Mouse (Mus musculus): Measurements from ENCODE around the gene Tnnc2.
"Not testable (repeated sequence)": the region's sequence is repeated elsewhere in the genome, so short reads cannot be mapped to it uniquely, and the experiment has no call there.

The Tnnc2 gene

DNA sequence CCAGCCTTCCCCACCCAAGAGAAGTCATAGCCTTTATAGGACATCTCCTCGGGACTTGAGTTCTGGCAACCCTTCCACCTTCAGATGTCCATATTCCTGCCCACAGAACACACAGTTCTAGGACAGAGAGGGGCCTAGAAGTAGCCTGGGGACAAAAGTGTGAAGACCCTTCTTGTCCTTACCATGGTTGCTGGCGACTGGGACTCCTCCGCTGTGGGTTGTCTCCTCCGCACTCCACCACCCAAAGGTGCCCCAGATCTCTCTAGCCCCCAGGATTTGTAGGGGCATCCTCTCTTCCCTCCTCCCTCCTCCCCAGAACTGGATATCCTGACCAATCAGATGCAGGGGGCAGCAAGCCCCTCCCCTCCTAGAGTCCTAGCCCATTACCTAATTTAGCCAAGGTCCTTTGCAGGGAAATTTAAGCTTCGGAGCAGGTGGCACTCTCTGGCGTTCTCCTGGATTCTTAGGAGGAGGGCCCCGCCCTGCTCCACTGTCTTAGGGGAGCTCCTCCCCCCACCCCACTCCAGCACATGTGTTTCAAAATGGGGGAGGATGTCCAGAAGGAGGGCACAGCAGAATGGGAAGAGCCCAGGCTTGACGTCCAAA, at the start of gene Tnnc2:
Gene Tnnc2, minus strand, starts transcription at position 487 of the 606 bp plus-strand sequence.
- DNase-seq (ENCODE audit: low spot score): no peak

DNA sequence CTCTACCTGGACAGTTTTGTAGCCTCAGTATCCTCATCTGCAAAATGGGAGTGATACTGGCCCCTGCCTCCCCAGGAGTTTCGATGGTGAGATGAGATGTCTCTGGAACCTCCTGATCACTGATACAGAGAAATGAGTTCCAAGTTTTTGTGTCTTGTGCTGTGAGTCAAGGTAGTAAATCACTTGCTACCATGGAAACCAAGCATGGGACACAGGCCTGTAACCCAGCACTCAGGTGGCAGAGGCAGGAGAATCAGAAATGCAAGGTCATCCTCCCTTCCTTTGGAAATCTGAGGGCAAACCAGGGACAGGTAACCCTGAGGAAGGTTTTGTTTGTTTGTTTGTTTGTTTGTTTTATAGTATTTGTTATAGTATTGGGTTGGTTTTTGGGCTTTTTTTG, 49.3 kb upstream of the Tnnc2 start:
- no peak for DNase-seq (ENCODE audit: low spot score)

DNA sequence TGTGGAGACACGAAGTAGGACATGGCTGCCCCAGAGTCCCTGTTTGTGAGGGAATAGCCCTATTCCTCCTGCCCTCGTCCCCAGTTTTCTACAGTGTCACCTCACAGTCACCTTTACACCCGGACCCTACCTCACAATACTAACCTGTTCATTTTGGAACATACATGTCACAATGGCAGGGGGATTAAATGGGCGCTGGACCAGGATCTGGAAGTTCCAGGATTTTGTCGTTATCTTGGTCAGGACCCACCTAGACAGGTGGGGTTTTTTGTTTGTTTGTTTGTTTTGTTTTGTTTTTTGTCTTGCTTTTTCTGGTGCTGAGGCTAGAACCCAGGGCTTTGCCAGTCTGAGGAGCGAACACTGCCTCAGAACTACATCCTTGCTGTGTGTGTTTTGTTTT, 48.7 kb upstream of the Tnnc2 start, which contains the start of gene Spata25:
Gene Spata25, minus strand, starts transcription at position 101 of the 400 bp plus-strand sequence.
- DNase-seq (ENCODE audit: low spot score): no peak

- no peak for DNase-seq (ENCODE audit: low spot score)
Observed at GRCm38 (mm10) chr2:164827146-164827850, 47.5 kb upstream of the Tnnc2 start.

GRCm38 (mm10) chr2:164825521-164825920, 45.8 kb upstream of the Tnnc2 start:
- DNase-seq (ENCODE audit: low spot score): no peak

GRCm38 (mm10) chr2:164823969-164824368, 44.2 kb upstream of the Tnnc2 start:
- DNase-seq (ENCODE audit: low spot score): no peak

DNA sequence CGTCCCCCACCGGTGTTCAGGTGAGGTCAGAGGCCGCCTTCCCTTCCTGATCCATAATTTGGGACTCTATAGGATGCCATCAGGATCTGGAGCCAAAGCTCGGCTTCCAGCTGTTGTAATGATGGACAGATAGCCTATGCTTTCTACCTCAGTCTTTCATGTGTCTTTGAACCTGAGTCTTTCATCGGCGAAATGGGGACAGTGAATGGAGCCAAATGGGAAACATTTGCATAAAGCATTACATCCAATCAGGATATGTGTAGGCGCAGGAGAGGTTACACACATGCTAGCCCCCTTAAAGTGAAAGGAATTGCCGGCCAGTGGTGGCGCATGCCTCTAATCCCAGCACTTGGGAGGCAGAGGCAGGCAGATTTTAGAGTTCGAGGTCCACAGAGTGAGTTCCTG, 43.4 kb upstream of the Tnnc2 start:
- DNase-seq (ENCODE audit: low spot score): no peak

DNA sequence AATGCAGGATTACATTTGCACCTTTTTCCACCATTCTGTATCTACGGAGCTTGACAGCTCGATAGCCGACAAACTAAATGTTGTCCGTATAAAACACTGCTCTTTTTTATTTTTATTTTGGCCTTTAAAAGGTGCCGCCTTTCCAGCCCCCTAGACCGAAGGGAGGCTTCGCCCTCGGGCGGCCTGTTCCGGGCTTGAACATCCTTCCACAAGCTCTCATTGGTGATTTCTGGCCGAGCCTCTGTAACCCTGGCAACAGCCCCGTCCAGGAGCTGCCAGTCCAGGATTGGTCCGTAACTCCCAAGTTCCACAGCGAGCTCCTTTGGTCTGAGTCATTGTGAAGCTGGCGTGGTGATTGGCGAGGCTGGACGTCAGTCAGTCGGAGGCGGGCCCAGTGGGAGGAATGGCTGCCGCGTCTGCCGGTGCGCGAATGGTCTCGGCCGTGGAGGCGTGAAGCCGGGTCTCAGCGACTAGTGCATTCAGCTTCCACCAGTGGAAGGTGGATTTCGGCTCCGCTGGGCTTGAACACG, 42.9 kb upstream of the Tnnc2 start, which contains the start of gene Zswim1:
Gene Zswim1, plus strand, starts transcription at position 51 of the 530 bp plus-strand sequence.
- DNase-seq (ENCODE audit: low spot score): peak; percentile 100

DNA sequence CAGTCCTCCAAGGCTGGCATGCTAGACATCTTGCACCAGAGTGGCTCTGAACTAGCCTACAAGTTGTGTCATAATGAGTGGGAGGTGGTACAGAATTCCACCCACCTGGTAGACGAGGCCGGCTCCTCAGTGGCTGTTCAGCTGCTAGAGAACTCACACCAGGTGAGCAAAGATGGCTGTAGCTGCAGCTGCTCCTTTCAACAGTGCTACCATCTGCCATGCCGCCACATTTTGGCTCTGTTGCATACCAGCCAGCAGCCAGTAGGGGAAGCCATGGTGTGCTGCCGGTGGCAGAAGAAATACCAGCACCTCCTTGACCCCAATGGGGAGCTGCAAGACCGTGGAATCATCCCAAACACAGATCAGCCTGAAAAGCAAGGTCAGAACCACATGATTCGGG, 41.3 kb upstream of the Tnnc2 start:
- DNase-seq (ENCODE audit: low spot score): no peak

GRCm38 (mm10) chr2:164817703-164818102, 37.9 kb upstream of the Tnnc2 start:
- DNase-seq (ENCODE audit: low spot score): no peak

DNA sequence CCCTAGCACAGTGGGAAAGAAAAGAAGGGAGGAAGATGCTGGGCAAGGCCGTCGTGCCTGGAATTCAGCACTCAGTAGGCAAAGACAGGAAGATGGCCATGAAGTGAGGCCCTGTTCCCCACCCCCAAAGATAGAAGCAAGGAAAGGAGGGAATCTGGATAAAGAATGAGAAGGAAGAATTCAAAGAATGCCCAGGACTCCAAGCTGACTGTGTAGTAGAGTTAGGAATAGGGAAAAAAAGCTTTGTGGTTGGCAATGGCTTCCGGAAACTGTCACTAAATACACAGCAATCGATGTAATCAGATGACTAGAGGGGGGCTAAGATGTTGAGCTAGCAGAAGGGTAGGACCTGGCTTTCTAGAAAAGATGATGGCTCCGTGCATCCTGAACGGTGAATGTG, 37.4 kb upstream of the Tnnc2 start:
- no peak for DNase-seq (ENCODE audit: low spot score)

DNA sequence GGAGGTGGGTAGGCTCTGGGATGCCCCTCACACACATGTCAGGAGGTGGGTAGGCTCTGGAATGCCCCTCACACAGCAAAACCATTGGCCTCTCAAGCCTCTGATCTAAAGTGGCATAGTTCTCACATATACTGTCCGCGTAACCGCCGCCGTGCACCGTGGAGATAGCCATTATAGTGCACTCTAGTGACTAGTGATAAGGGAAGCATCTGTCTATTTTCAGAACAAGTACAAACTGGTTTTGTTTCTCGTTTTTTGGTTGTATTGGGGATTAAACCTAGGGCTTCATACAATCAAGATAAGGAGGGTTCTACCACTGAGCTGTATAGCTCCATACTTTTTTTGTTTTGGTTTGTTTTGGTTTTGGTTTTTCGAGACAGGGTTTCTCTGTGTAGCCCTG, 36.1 kb upstream of the Tnnc2 start:
- DNase-seq (ENCODE audit: low spot score): no peak

DNA sequence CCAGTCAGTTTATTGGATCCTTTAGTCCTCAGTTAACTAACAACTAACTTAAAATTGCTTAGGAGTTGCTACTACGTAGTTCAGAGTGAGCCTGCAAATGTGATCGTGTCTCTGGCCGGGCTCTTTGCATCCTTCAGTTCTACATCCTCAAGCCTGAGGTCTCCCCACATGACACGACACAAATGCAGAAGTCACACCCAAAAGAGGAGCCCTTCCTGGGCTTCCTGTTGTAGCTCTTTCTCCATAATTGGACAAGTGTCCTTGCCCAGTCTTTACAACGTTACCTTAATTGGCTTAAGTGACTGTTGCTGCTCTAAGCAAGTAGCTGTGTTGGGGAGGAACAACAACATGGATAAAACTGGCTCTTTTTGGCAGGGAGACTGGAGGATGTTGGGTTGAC, 35.6 kb upstream of the Tnnc2 start:
- DNase-seq (ENCODE audit: low spot score): no peak

GRCm38 (mm10) chr2:164813557-164813956, 33.8 kb upstream of the Tnnc2 start:
- no peak for DNase-seq (ENCODE audit: low spot score)

- no peak for DNase-seq (ENCODE audit: low spot score)
Observed at GRCm38 (mm10) chr2:164806614-164807013, 26.8 kb upstream of the Tnnc2 start.

GRCm38 (mm10) chr2:164805332-164805718, 25.6 kb upstream of the Tnnc2 start:
- no peak for DNase-seq (ENCODE audit: low spot score)

- peak; percentile 90 for DNase-seq (ENCODE audit: low spot score)
Observed at GRCm38 (mm10) chr2:164804533-164805331, 25.0 kb upstream of the Tnnc2 start, which contains the start of the genes Acot8 and Zswim3. Acot8 (minus strand) TSS chr2:164804882. Zswim3 (plus strand) TSS chr2:164805098.

DNA sequence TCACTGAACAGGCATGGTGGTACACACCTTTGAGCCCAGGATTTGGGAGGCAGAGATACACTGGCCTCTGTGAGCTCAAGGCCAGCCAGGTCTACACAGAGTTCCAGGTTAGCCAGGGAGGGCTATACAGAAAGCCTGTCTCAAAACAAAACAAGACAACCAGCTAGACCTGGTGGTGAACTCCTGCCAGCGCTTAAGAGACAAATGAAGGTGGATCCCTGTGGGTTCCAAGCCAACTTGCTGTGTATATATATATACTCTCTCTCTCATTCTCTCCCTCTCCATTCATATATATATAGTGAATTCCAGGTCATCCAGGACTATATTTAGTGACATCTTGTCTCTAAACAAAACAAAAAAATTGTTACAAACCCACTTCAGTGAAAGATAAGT, 24.1 kb upstream of the Tnnc2 start:
- no peak for DNase-seq (ENCODE audit: low spot score)

DNA sequence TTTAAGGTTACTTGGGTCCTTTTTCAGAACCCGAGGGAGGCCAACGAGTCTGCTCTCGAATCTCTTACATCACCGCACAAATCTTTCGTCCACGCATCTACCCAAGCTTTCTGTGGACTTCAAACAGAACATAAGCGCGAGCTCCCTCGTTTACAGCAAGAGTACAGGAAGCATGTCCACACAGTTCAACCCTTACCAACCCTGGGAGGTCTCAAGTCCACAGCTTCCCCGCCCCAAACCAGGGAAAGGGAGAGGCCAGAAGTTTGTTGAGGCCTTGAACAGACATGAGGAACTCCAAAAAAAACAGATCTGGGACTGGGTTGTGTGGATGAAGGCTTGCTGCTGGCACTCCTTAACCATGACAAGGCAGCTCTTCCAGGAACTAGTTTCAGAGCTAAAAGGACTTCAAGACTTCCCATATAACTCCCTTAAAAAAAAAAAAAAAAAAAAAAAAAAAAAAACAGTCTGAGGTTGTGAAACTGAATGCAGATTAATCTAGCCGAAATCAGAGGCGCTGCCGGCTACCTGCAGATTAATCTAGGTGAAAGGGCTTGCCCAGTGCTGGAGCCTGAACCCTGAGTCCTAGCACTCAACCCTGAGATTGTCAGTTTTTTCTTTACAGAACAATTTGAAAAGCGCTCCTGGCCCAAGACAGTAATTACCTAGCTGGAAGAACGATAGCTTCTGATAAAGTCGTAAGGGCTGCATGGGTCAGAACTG, 23.6 kb upstream of the Tnnc2 start:
- no peak for DNase-seq (ENCODE audit: low spot score)

- no peak for DNase-seq (ENCODE audit: low spot score)
Observed at GRCm38 (mm10) chr2:164800252-164801004, 20.7 kb upstream of the Tnnc2 start.

DNA sequence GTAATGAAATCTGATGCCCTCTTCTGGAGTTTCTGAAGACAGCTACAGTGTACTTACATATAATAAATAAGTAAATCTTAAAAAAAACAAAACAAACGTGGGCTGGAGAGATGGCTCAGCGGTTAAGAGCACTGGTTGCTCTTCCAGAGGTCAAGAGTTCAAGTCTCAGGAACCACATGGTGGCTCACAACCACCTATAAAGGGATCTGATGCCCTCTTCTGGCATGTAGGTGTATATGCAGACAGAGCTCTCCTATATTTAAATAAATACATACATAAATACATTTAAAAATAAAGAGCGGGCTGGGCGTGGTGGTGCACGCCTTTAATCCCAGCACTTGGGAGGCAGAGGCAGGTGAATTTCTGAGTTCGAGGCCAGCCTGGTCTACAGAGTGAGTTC, 18.8 kb upstream of the Tnnc2 start:
- DNase-seq (ENCODE audit: low spot score): not testable (repeated sequence)

Data from urinary bladder, postnatal 10 days (tissue).